Mouse (Mus musculus): ENCODE data around the gene Ssr4. TPM values are rescaled to one million over a fixed set of nuclear protein-coding genes. Genes with fewer than 3 reads are reported as not detected.

Gene Ssr4
- total and polyA plus RNA-seq, 2 experiments, result 179 to 426 TPM

- Histone ChIP-seq H3K27me3 (ENCODE audit: control insufficient read depth, insufficient read depth, low read length) (no peaks in the 10 kb centered on the region), H3K36me3 (ENCODE audit: control insufficient read depth, insufficient read depth, low read length) (peaks cover 13% of the 10 kb centered on the region; the same call in 1 of the 2 replicates), H3K4me3 (ENCODE audit: insufficient read depth, low read depth, low read length) (no peak overlapping the region), H3K27ac (replicated peaks; ENCODE audit: insufficient read depth, low read depth, low read length) (no peak overlapping the region), H3K4me1 (ENCODE audit: control insufficient read depth, insufficient read depth, low read length) (peaks cover 6% of the 10 kb centered on the region; the same call in 1 of the 2 replicates), H3K9ac (ENCODE audit: low read depth, low read length) (no peak overlapping the region), H3K79me2 (ENCODE audit: control insufficient read depth, insufficient read depth, low read length) (no peaks in the 10 kb centered on the region)
- TF ChIP-seq POLR2A (IDR thresholded peaks at IDR 0.05; ENCODE audit: extremely low read depth, insufficient read depth, low read length), result no peak
- no peak for TF ChIP-seq CTCF (IDR thresholded peaks at IDR 0.05; ENCODE audit: low read depth, low read length)
- DNase-seq (ENCODE audit: extremely low read depth, low read depth, low spot score), result no peak
Observed at GRCm38 (mm10) chrX:73793039-73793438, 6.2 kb downstream of the Ssr4 start.

- Histone ChIP-seq H3K79me2 (ENCODE audit: control insufficient read depth, insufficient read depth, low read length) (no peaks in the 10 kb centered on the region), H3K4me1 (ENCODE audit: control insufficient read depth, insufficient read depth, low read length) (peaks cover 2% of the 10 kb centered on the region; the same call in 1 of the 2 replicates), H3K9ac (ENCODE audit: low read depth, low read length) (no peak overlapping the region), H3K4me3 (ENCODE audit: insufficient read depth, low read depth, low read length) (no peak overlapping the region), H3K36me3 (ENCODE audit: control insufficient read depth, insufficient read depth, low read length) (peaks cover 13% of the 10 kb centered on the region; the same call in 1 of the 2 replicates), H3K27me3 (ENCODE audit: control insufficient read depth, insufficient read depth, low read length) (no peaks in the 10 kb centered on the region), H3K27ac (replicated peaks; ENCODE audit: insufficient read depth, low read depth, low read length) (no peak overlapping the region)
- WGBS, result 13% methylated on average over 1 of the region's 1 CpGs
- no peak for DNase-seq (ENCODE audit: extremely low read depth, low read depth, low spot score)
- no peak for TF ChIP-seq POLR2A (IDR thresholded peaks at IDR 0.05; ENCODE audit: extremely low read depth, insufficient read depth, low read length)
- no peak for TF ChIP-seq CTCF (IDR thresholded peaks at IDR 0.05; ENCODE audit: low read depth, low read length)
Observed at GRCm38 (mm10) chrX:73793505-73793904, 6.7 kb downstream of the Ssr4 start.

GRCm38 (mm10) chrX:73797511-73797910 is 10.7 kb downstream of the Ssr4 start:
- H3K36me3 ChIP-seq (ENCODE audit: control insufficient read depth, insufficient read depth, low read length), result no peaks in the 10 kb centered on the region
- 81% methylated on average over 2 of the region's 2 CpGs for WGBS
- no peak for DNase-seq (ENCODE audit: extremely low read depth, low read depth, low spot score)
- no peaks in the 10 kb centered on the region for H3K79me2 ChIP-seq (ENCODE audit: control insufficient read depth, insufficient read depth, low read length)
- H3K4me1 ChIP-seq (ENCODE audit: control insufficient read depth, insufficient read depth, low read length), result no peaks in the 10 kb centered on the region
- no peak overlapping the region for H3K27ac ChIP-seq (replicated peaks; ENCODE audit: insufficient read depth, low read depth, low read length)
- H3K27me3 ChIP-seq (ENCODE audit: control insufficient read depth, insufficient read depth, low read length), result no peaks in the 10 kb centered on the region
- no peak overlapping the region for H3K4me3 ChIP-seq (ENCODE audit: insufficient read depth, low read depth, low read length)
- TF ChIP-seq POLR2A (IDR thresholded peaks at IDR 0.05; ENCODE audit: extremely low read depth, insufficient read depth, low read length) (no peak), CTCF (IDR thresholded peaks at IDR 0.05; ENCODE audit: low read depth, low read length) (no peak)
- H3K9ac ChIP-seq (ENCODE audit: low read depth, low read length), result no peak overlapping the region

GRCm38 (mm10) chrX:73798502-73798901 is 11.7 kb downstream of the Ssr4 start:
- no peaks in the 10 kb centered on the region for H3K79me2 ChIP-seq (ENCODE audit: control insufficient read depth, insufficient read depth, low read length)
- no peaks in the 10 kb centered on the region for H3K36me3 ChIP-seq (ENCODE audit: control insufficient read depth, insufficient read depth, low read length)
- TF ChIP-seq CTCF (IDR thresholded peaks at IDR 0.05; ENCODE audit: low read depth, low read length) (peak; percentile 80), POLR2A (IDR thresholded peaks at IDR 0.05; ENCODE audit: extremely low read depth, insufficient read depth, low read length) (no peak)
- H3K9ac ChIP-seq (ENCODE audit: low read depth, low read length), result no peak overlapping the region
- no peak overlapping the region for H3K27ac ChIP-seq (replicated peaks; ENCODE audit: insufficient read depth, low read depth, low read length)
- H3K4me3 ChIP-seq (ENCODE audit: insufficient read depth, low read depth, low read length), result no peak overlapping the region
- DNase-seq (ENCODE audit: extremely low read depth, low read depth, low spot score), result peak; percentile 11
- 23% methylated on average over 8 of the region's 9 CpGs for WGBS
- no peaks in the 10 kb centered on the region for H3K27me3 ChIP-seq (ENCODE audit: control insufficient read depth, insufficient read depth, low read length)
- no peaks in the 10 kb centered on the region for H3K4me1 ChIP-seq (ENCODE audit: control insufficient read depth, insufficient read depth, low read length)

GRCm38 (mm10) chrX:73805814-73806213 is 19.0 kb downstream of the Ssr4 start:
- Histone ChIP-seq H3K79me2 (ENCODE audit: control insufficient read depth, insufficient read depth, low read length) (no peaks in the 10 kb centered on the region), H3K4me3 (ENCODE audit: insufficient read depth, low read depth, low read length) (no peak overlapping the region), H3K4me1 (ENCODE audit: control insufficient read depth, insufficient read depth, low read length) (no peaks in the 10 kb centered on the region), H3K27ac (replicated peaks; ENCODE audit: insufficient read depth, low read depth, low read length) (no peak overlapping the region), H3K9ac (ENCODE audit: low read depth, low read length) (no peak overlapping the region), H3K36me3 (ENCODE audit: control insufficient read depth, insufficient read depth, low read length) (no peaks in the 10 kb centered on the region), H3K27me3 (ENCODE audit: control insufficient read depth, insufficient read depth, low read length) (no peaks in the 10 kb centered on the region)
- DNase-seq (ENCODE audit: extremely low read depth, low read depth, low spot score), result no peak
- WGBS, result 75% methylated on average over 1 of the region's 1 CpGs
- TF ChIP-seq CTCF (IDR thresholded peaks at IDR 0.05; ENCODE audit: low read depth, low read length) (no peak), POLR2A (IDR thresholded peaks at IDR 0.05; ENCODE audit: extremely low read depth, insufficient read depth, low read length) (no peak)

GRCm38 (mm10) chrX:73815072-73815471 is 28.2 kb downstream of the Ssr4 start:
- H3K4me3 ChIP-seq (ENCODE audit: insufficient read depth, low read depth, low read length), result no peak overlapping the region
- DNase-seq (ENCODE audit: extremely low read depth, low read depth, low spot score), result no peak
- no peak overlapping the region for H3K27ac ChIP-seq (replicated peaks; ENCODE audit: insufficient read depth, low read depth, low read length)
- H3K79me2 ChIP-seq (ENCODE audit: control insufficient read depth, insufficient read depth, low read length), result no peaks in the 10 kb centered on the region
- H3K36me3 ChIP-seq (ENCODE audit: control insufficient read depth, insufficient read depth, low read length), result no peaks in the 10 kb centered on the region
- 25% methylated on average over 14 of the region's 14 CpGs for WGBS
- no peaks in the 10 kb centered on the region for H3K27me3 ChIP-seq (ENCODE audit: control insufficient read depth, insufficient read depth, low read length)
- TF ChIP-seq CTCF (IDR thresholded peaks at IDR 0.05; ENCODE audit: low read depth, low read length) (no peak), POLR2A (IDR thresholded peaks at IDR 0.05; ENCODE audit: extremely low read depth, insufficient read depth, low read length) (no peak)
- H3K9ac ChIP-seq (ENCODE audit: low read depth, low read length), result no peak overlapping the region
- H3K4me1 ChIP-seq (ENCODE audit: control insufficient read depth, insufficient read depth, low read length), result no peaks in the 10 kb centered on the region
